Mouse (Mus musculus): ENCODE data around the gene Hsd17b11. TPM values are rescaled to one million over a fixed set of nuclear protein-coding genes. Genes with fewer than 3 reads are reported as not detected.

Hsd17b11 gene
- total and polyA plus RNA-seq, 2 experiments from 2014 or later = 4.7 to 16.4 TPM

DNA sequence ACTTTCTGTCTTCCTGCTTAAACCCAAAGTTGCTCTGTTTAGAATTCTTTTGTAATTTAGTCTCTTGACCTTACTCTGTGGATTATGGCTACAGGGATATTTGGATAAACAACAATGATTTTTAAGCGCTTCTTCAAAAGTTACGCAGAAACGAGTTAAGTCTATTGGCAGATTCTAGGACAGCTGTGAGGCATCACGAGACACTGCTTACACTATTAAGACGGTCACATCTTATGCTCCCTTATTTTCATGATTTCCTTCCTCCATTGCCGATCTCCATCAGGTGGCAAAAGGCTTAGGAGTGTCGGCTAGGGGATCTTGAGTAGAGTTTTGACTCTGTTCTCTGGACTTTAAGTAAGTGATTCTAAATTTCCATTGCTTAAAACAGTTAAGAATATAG is 11.5 kb downstream of the Hsd17b11 start:
- H3K4me2 ChIP-seq (ENCODE audit: low read depth, low read length, poor library complexity, severe bottlenecking) = no peak overlapping the region
- ATAC-seq (ENCODE audit: low FRiP score) = no peak
- H3K9me3 ChIP-seq (ENCODE audit: low read length) = no peaks in the 10 kb centered on the region; the same call in 1 of the 2 replicates
- no peak overlapping the region for H3K9ac ChIP-seq (replicated peaks; ENCODE audit: low read length, poor library complexity, severe bottlenecking)
- TF ChIP-seq CTCF (IDR thresholded peaks at IDR 0.05) = no peak
- H3K36me3 ChIP-seq (ENCODE audit: insufficient read depth, low read length) = no peaks in the 10 kb centered on the region
- H3K27me3 ChIP-seq (ENCODE audit: insufficient read depth, low read length) = no peaks in the 10 kb centered on the region
- no peaks in the 10 kb centered on the region for H3K4me1 ChIP-seq (ENCODE audit: insufficient read depth, low read length)
- no peak for DNase-seq (ENCODE audit: low spot score)
- H3K4me3 ChIP-seq (ENCODE audit: low read depth, low read length) = no peak overlapping the region
- 95% methylated on average over 7 of the region's 7 CpGs for WGBS
- no peak overlapping the region for H3K27ac ChIP-seq (ENCODE audit: low read depth, low read length)

DNA sequence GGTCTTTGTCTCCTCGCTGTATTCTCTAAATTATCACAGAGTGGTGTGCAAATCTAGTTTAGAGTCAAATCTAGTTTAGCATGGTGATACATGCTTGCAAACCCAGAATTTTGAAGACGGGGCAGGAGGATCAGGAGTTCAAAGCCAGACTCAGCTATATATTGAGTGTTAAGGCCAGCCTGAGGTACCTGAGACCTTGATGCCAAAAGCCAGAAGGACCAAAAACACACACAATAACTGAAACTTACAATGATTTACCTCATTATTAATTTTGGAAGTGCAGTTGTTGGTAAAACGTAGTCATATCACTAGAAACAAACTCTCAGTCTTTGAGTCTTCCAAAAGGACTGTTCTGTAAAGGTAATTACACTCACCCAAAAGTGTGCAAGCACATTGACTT is 12.3 kb downstream of the Hsd17b11 start:
- 92% methylated on average over 3 of the region's 3 CpGs for WGBS
- no peak overlapping the region for H3K4me2 ChIP-seq (ENCODE audit: low read depth, low read length, poor library complexity, severe bottlenecking)
- H3K36me3 ChIP-seq (ENCODE audit: insufficient read depth, low read length) = no peaks in the 10 kb centered on the region
- DNase-seq (ENCODE audit: low spot score) = no peak
- no peaks in the 10 kb centered on the region for H3K27me3 ChIP-seq (ENCODE audit: insufficient read depth, low read length)
- no peaks in the 10 kb centered on the region for H3K9me3 ChIP-seq (ENCODE audit: low read length)
- no peaks in the 10 kb centered on the region for H3K4me1 ChIP-seq (ENCODE audit: insufficient read depth, low read length)
- no peak overlapping the region for H3K27ac ChIP-seq (ENCODE audit: low read depth, low read length)
- H3K4me3 ChIP-seq (ENCODE audit: low read depth, low read length) = no peak overlapping the region
- H3K9ac ChIP-seq (replicated peaks; ENCODE audit: low read length, poor library complexity, severe bottlenecking) = no peak overlapping the region
- ATAC-seq (ENCODE audit: low FRiP score) = no peak
- TF ChIP-seq CTCF (IDR thresholded peaks at IDR 0.05) = no peak

DNA sequence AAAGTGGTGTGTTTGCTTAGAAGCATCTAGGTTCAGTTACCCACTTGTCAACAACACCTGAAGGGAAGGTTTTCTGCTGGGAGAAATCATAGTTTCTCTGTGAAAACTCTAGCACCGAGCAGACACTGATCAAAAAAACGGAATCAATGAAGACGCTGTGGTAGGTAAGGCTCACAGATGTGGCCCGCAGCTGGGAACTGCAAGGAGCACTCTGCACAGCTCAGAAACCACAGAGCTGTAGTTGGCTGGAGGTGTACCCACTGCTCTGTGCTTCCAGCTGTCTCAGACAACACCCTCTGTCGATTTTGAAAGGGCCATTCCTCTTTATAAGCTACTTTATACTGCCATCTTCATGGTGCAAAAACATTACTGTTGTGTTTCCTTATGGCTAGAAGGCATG is 13.9 kb downstream of the Hsd17b11 start:
- H3K9me3 ChIP-seq (ENCODE audit: low read length) = no peaks in the 10 kb centered on the region
- H3K9ac ChIP-seq (replicated peaks; ENCODE audit: low read length, poor library complexity, severe bottlenecking) = no peak overlapping the region
- no peak overlapping the region for H3K4me3 ChIP-seq (ENCODE audit: low read depth, low read length)
- WGBS = 70% methylated on average over 5 of the region's 5 CpGs
- H3K27ac ChIP-seq (ENCODE audit: low read depth, low read length) = no peak overlapping the region
- ATAC-seq (ENCODE audit: low FRiP score) (no peak), DNase-seq (ENCODE audit: low spot score) (no peak)
- no peak for TF ChIP-seq CTCF (IDR thresholded peaks at IDR 0.05)
- H3K36me3 ChIP-seq (ENCODE audit: insufficient read depth, low read length) = no peaks in the 10 kb centered on the region
- H3K27me3 ChIP-seq (ENCODE audit: insufficient read depth, low read length) = no peaks in the 10 kb centered on the region
- no peak overlapping the region for H3K4me2 ChIP-seq (ENCODE audit: low read depth, low read length, poor library complexity, severe bottlenecking)
- peaks cover 5% of the 10 kb centered on the region; the same call in 1 of the 2 replicates for H3K4me1 ChIP-seq (ENCODE audit: insufficient read depth, low read length)

DNA sequence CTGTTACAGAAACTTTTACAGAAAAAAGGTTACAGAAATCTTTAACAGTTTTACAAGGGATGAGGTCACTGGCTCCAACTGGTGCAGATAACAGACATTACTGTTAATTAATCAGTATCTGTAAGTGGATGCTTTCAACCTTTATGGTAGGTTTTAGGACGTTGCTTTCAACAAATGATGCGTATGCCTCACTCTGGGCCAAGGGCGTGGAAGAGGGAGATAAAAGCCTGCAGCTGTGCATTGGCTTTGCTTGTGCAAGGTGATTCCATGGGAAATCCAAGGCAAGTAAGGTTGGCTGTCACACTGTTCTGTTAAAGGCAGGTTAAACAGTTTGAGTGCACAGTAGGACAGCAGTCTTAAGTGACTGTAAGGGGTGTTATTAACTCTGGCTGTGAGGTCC is 14.9 kb downstream of the Hsd17b11 start:
- 78% methylated on average over 3 of the region's 3 CpGs for WGBS
- no peaks in the 10 kb centered on the region for H3K9me3 ChIP-seq (ENCODE audit: low read length)
- ATAC-seq (ENCODE audit: low FRiP score) (no peak), DNase-seq (ENCODE audit: low spot score) (no peak)
- no peak for TF ChIP-seq CTCF (IDR thresholded peaks at IDR 0.05)
- H3K27ac ChIP-seq (ENCODE audit: low read depth, low read length) = no peak overlapping the region
- no peak overlapping the region for H3K4me3 ChIP-seq (ENCODE audit: low read depth, low read length)
- H3K36me3 ChIP-seq (ENCODE audit: insufficient read depth, low read length) = no peaks in the 10 kb centered on the region
- H3K9ac ChIP-seq (replicated peaks; ENCODE audit: low read length, poor library complexity, severe bottlenecking) = no peak overlapping the region
- peaks cover 5% of the 10 kb centered on the region; the same call in 1 of the 2 replicates for H3K4me1 ChIP-seq (ENCODE audit: insufficient read depth, low read length)
- H3K27me3 ChIP-seq (ENCODE audit: insufficient read depth, low read length) = no peaks in the 10 kb centered on the region
- no peak overlapping the region for H3K4me2 ChIP-seq (ENCODE audit: low read depth, low read length, poor library complexity, severe bottlenecking)

DNA sequence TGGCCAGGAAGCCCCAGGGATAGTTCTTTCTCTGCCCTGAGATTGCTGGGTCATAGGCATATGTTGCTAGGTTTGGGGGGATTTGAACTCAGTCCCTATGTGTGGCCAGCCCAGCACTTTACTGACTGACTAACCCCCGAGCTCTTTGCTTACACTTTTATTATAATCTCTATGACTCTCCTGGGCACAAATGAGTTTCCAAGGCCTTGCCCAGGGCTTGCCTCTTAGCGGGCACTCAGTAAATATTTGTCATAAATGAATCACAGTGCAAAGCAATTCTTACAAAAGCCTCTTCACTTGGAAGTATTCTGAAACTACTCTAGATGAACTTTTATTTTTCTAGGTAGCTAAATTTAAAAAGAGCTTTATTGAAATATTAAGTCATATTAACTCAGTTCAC is 17.8 kb downstream of the Hsd17b11 start:
- Histone ChIP-seq H3K9me3 (ENCODE audit: low read length) (no peaks in the 10 kb centered on the region), H3K4me3 (ENCODE audit: low read depth, low read length) (no peak overlapping the region), H3K4me2 (ENCODE audit: low read depth, low read length, poor library complexity, severe bottlenecking) (no peak overlapping the region), H3K9ac (replicated peaks; ENCODE audit: low read length, poor library complexity, severe bottlenecking) (no peak overlapping the region), H3K4me1 (ENCODE audit: insufficient read depth, low read length) (peaks cover 5% of the 10 kb centered on the region; the same call in 1 of the 2 replicates), H3K36me3 (ENCODE audit: insufficient read depth, low read length) (no peaks in the 10 kb centered on the region), H3K27me3 (ENCODE audit: insufficient read depth, low read length) (no peaks in the 10 kb centered on the region), H3K27ac (ENCODE audit: low read depth, low read length) (no peak overlapping the region)
- TF ChIP-seq CTCF (IDR thresholded peaks at IDR 0.05) = no peak
- ATAC-seq (ENCODE audit: low FRiP score) (no peak), DNase-seq (ENCODE audit: low spot score) (no peak)
- WGBS = 95% methylated on average over 2 of the region's 2 CpGs

DNA sequence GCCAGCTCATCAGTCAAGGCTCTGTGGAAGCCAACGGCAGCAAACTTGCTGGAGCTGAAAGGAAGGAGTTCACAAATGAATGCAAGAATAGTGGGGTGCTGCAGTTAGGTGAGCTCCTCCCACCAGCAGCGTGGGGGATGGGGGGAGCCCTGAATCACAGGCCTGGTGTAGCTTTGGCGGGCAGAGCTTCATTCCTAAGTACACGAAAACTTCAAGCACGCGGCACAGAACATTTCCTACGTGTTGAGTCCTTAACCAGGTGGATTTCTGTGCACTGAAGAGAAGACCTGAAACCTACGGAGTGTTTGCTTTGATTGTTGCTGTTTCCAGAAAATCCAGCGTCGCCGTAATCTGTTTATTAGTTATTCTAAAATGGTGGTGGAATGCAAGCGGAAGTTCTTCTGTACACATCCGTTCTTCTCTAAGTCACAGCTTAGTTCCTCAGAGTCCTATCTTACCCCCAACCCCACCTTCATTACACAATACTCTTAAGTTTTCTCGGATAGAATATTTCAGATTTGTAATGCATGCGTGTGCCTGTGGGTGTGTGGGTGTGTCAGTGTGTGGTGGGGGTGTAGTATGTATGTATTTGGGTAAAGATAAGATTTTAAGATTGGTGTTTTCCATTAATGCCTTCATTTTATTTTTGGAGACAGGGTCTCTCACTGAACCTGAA is 18.3 kb downstream of the Hsd17b11 start:
- H3K27me3 ChIP-seq (ENCODE audit: insufficient read depth, low read length) = no peaks in the 10 kb centered on the region
- DNase-seq (ENCODE audit: low spot score) (no peak), ATAC-seq (ENCODE audit: low FRiP score) (no peak)
- no peaks in the 10 kb centered on the region for H3K9me3 ChIP-seq (ENCODE audit: low read length)
- H3K36me3 ChIP-seq (ENCODE audit: insufficient read depth, low read length) = no peaks in the 10 kb centered on the region
- no peak overlapping the region for H3K27ac ChIP-seq (ENCODE audit: low read depth, low read length)
- WGBS = 52% methylated on average over 15 of the region's 15 CpGs
- peak overlapping the region; percentile 41 for H3K4me2 ChIP-seq (ENCODE audit: low read depth, low read length, poor library complexity, severe bottlenecking)
- TF ChIP-seq CTCF (IDR thresholded peaks at IDR 0.05) = no peak
- H3K9ac ChIP-seq (replicated peaks; ENCODE audit: low read length, poor library complexity, severe bottlenecking) = no peak overlapping the region
- peak overlapping the region; percentile 12; the same call in 1 of the 2 replicates for H3K4me3 ChIP-seq (ENCODE audit: low read depth, low read length)
- H3K4me1 ChIP-seq (ENCODE audit: insufficient read depth, low read length) = peaks cover 5% of the 10 kb centered on the region; the same call in 1 of the 2 replicates
